Mouse (Mus musculus) limb, embryonic 10.5 days (tissue): ENCODE measurements at regions not wholly inside any gene's neighbourhood (a gene's known extent, or its start where the extent isn't known, plus 50 kb on each side); places are given as distances from the start of the nearest gene placed in this dataset.

Experiments
- DNase-seq: peaks from one replicate; pipeline ENCODE4 v3.0.0-alpha.2; 2017; ENCODE audit warnings: low spot score
- H3K27ac ChIP-seq: fragments of 300-500 bp; sonication (generic); 2 replicates; pipeline ENCODE4 v1.5.1; 2016; ENCODE audit warnings: mild to moderate bottlenecking
- H3K27me3 ChIP-seq: fragments of 300-500 bp; sonication (generic); 2 replicates; pipeline ENCODE4 v1.6.1; 2016; ENCODE audit warnings: low read depth, mild to moderate bottlenecking; ENCODE audit not compliant: poor library complexity, severe bottlenecking
- H3K36me3 ChIP-seq: fragments of 300-500 bp; sonication (generic); 2 replicates; pipeline ENCODE4 v1.6.1; 2016; ENCODE audit warnings: mild to moderate bottlenecking, moderate library complexity
- H3K4me1 ChIP-seq: fragments of 300-500 bp; sonication (generic); 2 replicates; pipeline ENCODE4 v1.6.1; 2016
- H3K4me3 ChIP-seq: fragments of 300-500 bp; sonication (generic); 2 replicates; pipeline ENCODE4 v1.5.1; 2016; ENCODE audit warnings: mild to moderate bottlenecking, moderate library complexity
- H3K9me3 ChIP-seq: fragments of 300-500 bp; sonication (generic); replicated peaks from 2 replicates; pipeline ENCODE4 v1.6.1; 2016; ENCODE audit warnings: mild to moderate bottlenecking
- WGBS: fragments of 180-500 bp; shearing (Covaris S2); methylation state at CpG from one replicate; pipeline ENCODE4 v1.1.7; 2016; 5-methylcytosine and 5-hydroxymethylcytosine counted together

- peak; percentile 36 for DNase-seq
- Histone ChIP-seq H3K9me3 (no peaks in the 10 kb centered on the region), H3K36me3 (no peaks in the 10 kb centered on the region), H3K27ac (peak overlapping the region; percentile 70), H3K27me3 (no peaks in the 10 kb centered on the region), H3K4me3 (no peak overlapping the region), H3K4me1 (0 out of 2 replicates have a peak, but pooled peaks cover 5% of the 10 kb centered on the region)
- 10% methylated on average over 2 of the region's 2 CpGs for WGBS
Measured at GRCm38 (mm10) chr15:47386881-47387399, 6497.8 kb upstream of the Gm7489 start.
